Mouse (Mus musculus): ENCODE results near the gene Gm5737.

- no peak for TF ChIP-seq POLR2A (IDR thresholded peaks at IDR 0.05; ENCODE audit: borderline replicate concordance, control insufficient read depth, low read depth, low read length)
- no peak for TF ChIP-seq CTCF (IDR thresholded peaks at IDR 0.05; ENCODE audit: control insufficient read depth, insufficient read depth, low read length)
These were observed 51.3 kb downstream of the Gm5737 start for GRCm38 (mm10) chr7:120863476-120863875.

Measured in bone marrow, adult 2 months (tissue).